Mouse (Mus musculus) bone marrow macrophage, adult 2 months (primary cell): Measurements from ENCODE around the gene Cntn2. TPM values are rescaled to one million over a fixed set of nuclear protein-coding genes. Genes with fewer than 3 reads are reported as not detected.

Source experiments
- H3K27ac ChIP-seq: 2 replicates; pipeline ENCODE4 v1.5.1; 2012; ENCODE audit warnings: low read depth, low read length; ENCODE audit not compliant: insufficient read depth
- H3K4me1 ChIP-seq: 2 replicates; pipeline ENCODE4 v1.6.1; 2012; ENCODE audit warnings: low read length; ENCODE audit not compliant: control insufficient read depth, insufficient read depth
- H3K4me3 ChIP-seq: 2 replicates; pipeline ENCODE4 v1.5.1; 2012; ENCODE audit warnings: mild to moderate bottlenecking, low read length, moderate library complexity; ENCODE audit not compliant: insufficient read depth
- CTCF ChIP-seq: IDR thresholded peaks from 2 replicates; pipeline ENCODE4 v1.5.1; 2012; ENCODE audit warnings: low read depth, mild to moderate bottlenecking, low read length, moderate library complexity
- POLR2A ChIP-seq: IDR thresholded peaks from 2 replicates; pipeline ENCODE4 v1.6.1; 2012; ENCODE audit warnings: mild to moderate bottlenecking, low read depth, low read length, borderline replicate concordance
- polyA plus RNA-seq: library from polyadenylated mRNA; stranded (reverse); fragments of >200 nt; gene quantifications from 2 replicates; pipeline ENCODE4 v1.2.4, GENCODE M21; 2012; ENCODE audit not compliant: missing spikeins, insufficient read depth, insufficient read length

The Cntn2 gene
- not detected in 2 replicates for polyA plus RNA-seq

- TF ChIP-seq CTCF (no peak), POLR2A (no peak)
- H3K4me3 ChIP-seq = no peak within 1 kb of the TSS
- no peaks in the 10 kb centered on the region for H3K4me1 ChIP-seq
- H3K27ac ChIP-seq = no peak within 1 kb of the TSS
Measured at GRCm38 (mm10) chr1:132542762-132543306, at the start of gene Cntn2. TSS of gene Cntn2 (minus strand) at chr1:132543256.

GRCm38 (mm10) chr1:132592145-132592544 is 49.1 kb upstream of the Cntn2 start:
- TF ChIP-seq CTCF (no peak), POLR2A (no peak)

GRCm38 (mm10) chr1:132591399-132591930 is 48.4 kb upstream of the Cntn2 start:
- TF ChIP-seq CTCF (no peak), POLR2A (no peak)
- H3K4me1 ChIP-seq = no peaks in the 10 kb centered on the region

More at GRCm38 (mm10) chr1:132592145-132592544, 49.1 kb upstream of the Cntn2 start:
- Histone ChIP-seq H3K4me1 (no peaks in the 10 kb centered on the region), H3K27ac (no peak overlapping the region), H3K4me3 (no peak overlapping the region)

GRCm38 (mm10) chr1:132586679-132587201 is 43.7 kb upstream of the Cntn2 start:
- Histone ChIP-seq H3K4me1 (no peaks in the 10 kb centered on the region), H3K27ac (no peak overlapping the region), H3K4me3 (no peak overlapping the region)
- no peak for TF ChIP-seq CTCF
- TF ChIP-seq POLR2A = no peak

More at GRCm38 (mm10) chr1:132591399-132591930, 48.4 kb upstream of the Cntn2 start:
- Histone ChIP-seq H3K27ac (no peak overlapping the region), H3K4me3 (no peak overlapping the region)

GRCm38 (mm10) chr1:132585376-132585775 is 42.3 kb upstream of the Cntn2 start:
- Histone ChIP-seq H3K27ac (no peak overlapping the region), H3K4me3 (no peak overlapping the region), H3K4me1 (no peaks in the 10 kb centered on the region)
- TF ChIP-seq POLR2A (no peak), CTCF (no peak)

GRCm38 (mm10) chr1:132582998-132583604 is 40.0 kb upstream of the Cntn2 start:
- TF ChIP-seq POLR2A (no peak), CTCF (no peak)
- Histone ChIP-seq H3K4me3 (no peak overlapping the region), H3K4me1 (no peaks in the 10 kb centered on the region), H3K27ac (no peak overlapping the region)

GRCm38 (mm10) chr1:132581845-132582839 is 39.1 kb upstream of the Cntn2 start:
- TF ChIP-seq CTCF = no peak
- TF ChIP-seq POLR2A = no peak
- no peak overlapping the region for H3K4me3 ChIP-seq
- H3K27ac ChIP-seq = no peak overlapping the region

GRCm38 (mm10) chr1:132580063-132580462 is 37.0 kb upstream of the Cntn2 start:
- no peak for TF ChIP-seq POLR2A
- TF ChIP-seq CTCF = no peak
- Histone ChIP-seq H3K27ac (no peak overlapping the region), H3K4me1 (no peaks in the 10 kb centered on the region), H3K4me3 (no peak overlapping the region)

More at GRCm38 (mm10) chr1:132581845-132582839, 39.1 kb upstream of the Cntn2 start:
- H3K4me1 ChIP-seq = no peaks in the 10 kb centered on the region

GRCm38 (mm10) chr1:132576845-132577244 is 33.8 kb upstream of the Cntn2 start:
- Histone ChIP-seq H3K27ac (no peak overlapping the region), H3K4me3 (no peak overlapping the region), H3K4me1 (no peaks in the 10 kb centered on the region)
- no peak for TF ChIP-seq POLR2A
- no peak for TF ChIP-seq CTCF
